Mouse (Mus musculus): ENCODE data around the gene Ccnk.

The Ccnk gene

DNA sequence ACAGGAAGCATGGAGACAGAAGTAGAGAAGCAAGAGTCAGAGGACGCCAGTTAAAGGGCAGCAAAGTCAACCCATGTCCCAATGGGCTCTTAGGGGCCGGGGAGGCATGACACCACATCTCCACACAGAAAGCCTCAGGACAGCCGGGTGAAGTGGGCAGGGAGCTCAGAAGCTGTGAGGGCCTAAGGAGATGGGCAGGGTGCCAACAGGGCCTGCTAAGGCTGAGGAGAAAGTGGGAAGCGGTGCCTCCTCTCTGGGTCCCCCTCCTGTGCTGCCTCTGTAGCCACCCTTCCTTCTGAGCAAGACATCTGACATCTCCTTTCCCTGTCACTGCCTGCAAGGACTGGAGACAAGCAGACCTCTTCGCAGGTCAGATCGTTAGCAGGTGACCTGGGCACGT is 46.4 kb downstream of the Ccnk start:
- DNase-seq, result peak; percentile 53 to 69

DNA sequence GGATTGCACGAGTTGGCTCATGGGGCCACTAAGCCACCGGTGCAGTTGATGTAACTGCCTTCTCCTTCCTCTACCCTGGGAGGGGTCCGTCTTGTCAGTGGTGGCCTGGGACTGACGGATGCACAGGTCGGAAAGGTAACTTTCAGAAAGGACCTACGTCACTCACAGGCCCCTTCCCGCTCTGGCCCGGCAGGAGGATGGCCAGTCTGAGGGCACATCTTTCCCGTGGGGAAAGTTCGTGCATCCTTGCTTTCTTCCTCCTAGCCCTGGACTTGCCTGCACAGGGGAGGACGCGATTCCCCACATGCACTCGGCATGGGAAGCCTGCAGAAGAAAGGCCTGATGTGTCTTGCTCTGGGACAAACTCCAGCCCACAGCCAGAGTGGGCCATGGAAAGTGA is 46.8 kb downstream of the Ccnk start:
- DNase-seq, result no peak

DNA sequence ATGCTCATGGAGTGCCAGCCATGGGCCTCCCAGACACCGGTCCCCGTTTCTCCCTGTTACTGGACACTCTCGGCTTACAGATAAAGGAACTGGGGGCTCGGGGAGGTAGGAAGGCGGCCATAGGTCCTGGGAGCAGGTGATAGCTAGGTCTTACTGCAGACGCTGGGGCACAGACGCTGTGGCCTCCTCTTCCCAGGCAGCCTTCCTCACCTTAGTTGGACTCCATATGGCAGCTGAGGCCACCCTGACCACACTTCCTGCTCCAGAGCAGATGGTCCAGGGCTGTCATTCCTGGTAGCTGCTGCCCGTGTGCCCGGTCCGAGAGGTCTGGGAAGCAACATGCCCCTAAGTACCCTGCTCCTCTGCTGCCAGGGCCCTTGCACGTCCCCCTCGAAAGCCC is 47.6 kb downstream of the Ccnk start:
- no peak for DNase-seq

DNA sequence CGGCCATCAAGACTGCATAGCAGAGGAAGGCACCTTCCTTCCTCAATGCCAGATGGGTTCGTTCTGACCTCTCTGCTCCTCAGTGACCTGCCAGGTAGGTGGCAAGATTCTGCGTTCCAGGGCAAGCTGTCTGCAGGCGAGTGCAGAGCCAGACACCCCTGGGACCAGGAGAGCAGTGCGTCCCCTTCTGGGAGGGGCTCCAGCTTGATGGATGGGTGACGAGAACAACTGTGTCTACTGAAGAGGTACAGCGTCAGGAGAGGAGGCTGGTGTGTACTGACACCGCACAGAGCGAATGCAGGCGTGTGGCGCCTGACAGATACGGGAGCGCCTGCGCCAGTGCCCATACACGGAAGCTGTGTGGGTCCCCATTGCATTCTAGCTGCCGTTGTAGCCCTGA is 48.1 kb downstream of the Ccnk start:
- DNase-seq, result no peak

DNA sequence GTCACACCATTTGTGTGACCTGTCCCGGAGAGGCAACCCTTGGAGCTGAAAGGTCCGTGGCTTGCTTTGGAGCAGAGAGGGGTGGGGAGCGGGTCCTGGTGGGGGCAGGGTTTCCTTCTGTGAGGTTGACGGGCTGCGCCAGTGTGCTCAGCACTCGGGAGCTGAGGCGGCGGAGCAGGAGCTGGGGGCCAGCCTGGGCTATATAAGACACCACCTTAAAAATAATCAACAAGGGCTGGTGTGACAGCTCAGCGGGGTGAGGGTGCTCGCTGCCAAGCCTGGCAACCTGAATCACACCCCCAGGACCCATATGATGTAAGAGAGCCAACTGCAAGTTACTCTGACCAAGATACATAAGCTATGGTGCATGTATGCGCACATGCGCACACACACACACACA is 50.7 kb downstream of the Ccnk start:
- DNase-seq, result no peak

DNA sequence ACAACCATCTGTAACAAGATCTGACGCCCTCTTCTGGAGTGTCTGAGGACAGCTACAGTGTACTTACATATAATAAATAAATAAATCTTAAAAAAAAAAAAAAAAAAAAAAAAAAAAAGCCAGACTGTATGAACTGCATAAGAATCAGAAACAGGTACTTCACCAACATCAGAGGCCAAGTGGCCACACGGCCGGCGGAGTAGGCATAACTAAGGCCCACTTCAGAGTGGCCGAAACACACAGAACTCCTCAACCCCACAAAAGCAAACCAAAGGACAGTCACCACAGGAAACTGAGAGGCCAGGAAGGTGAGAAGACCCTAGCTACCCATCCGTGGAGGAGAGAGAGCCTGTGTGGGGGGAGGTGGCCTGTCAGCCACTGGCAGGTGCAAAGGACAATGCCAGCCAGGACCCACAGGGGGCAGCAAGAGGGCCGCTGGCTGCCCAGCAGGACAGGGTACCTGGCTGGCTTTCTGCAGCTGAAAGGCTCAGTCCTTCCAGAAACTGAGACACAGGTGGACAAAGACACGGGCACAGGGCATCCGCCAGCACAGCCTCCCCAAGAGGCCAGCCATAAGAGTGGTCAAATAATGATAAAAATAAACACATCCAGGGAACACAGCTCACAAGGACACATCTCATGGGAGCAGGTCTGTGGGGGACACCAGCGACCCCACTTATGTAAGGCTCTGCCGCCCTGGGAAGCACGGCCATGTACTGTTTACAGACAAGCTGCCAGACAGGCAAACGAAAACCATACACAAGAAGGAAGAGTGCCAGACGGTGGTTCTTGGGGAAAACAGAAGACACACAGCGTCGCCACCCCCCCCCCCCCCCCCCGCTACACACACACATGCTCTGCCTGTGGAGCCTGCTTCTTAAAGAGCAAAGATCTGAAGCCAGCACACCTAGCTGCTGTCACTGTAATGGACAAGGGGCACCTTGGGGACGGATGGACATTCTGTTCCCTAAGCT is 51.7 kb downstream of the Ccnk start:
- DNase-seq, result peak; percentile 81 to 87

DNA sequence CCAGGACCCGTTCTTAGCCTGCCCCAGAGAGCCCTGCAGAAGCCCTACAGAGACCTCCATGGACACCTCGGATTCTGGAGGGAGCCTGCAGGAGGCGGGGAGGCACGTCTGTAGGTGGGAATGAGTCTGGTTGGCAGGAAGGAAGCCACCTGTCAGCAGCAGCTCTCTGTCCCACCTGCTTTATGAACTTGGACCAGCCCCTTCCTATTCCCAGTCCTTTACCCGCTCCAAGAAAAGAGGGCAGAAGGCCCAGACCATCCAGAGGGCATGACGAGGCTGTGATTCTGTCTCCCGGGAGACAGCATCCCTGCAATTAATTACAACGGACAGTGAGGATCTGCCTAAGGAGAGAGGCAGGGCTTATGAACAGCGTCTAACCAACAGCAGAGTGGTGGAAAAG is 52.5 kb downstream of the Ccnk start:
- DNase-seq, result no peak

DNA sequence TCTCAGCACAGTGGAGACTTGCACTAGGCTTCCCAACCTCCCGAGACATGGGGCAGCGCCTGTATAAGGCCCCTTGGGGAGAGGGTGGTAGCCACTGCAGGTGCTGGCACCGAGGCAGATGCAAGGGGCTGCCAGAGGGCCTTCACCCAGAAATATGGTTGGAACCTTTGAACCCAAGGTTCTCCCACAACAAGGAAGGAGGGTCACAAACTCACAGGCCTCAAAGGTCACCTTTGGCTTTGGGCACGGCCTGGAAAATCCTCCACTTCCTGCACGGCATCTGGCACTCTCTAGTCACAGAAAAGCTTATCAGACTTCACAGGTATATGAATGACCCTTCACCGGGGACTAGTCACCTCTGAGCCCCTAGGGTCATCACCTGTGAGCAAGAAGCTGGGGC is 54.4 kb downstream of the Ccnk start:
- peak in 1 of 2 experiments; percentile 74 for DNase-seq

DNA sequence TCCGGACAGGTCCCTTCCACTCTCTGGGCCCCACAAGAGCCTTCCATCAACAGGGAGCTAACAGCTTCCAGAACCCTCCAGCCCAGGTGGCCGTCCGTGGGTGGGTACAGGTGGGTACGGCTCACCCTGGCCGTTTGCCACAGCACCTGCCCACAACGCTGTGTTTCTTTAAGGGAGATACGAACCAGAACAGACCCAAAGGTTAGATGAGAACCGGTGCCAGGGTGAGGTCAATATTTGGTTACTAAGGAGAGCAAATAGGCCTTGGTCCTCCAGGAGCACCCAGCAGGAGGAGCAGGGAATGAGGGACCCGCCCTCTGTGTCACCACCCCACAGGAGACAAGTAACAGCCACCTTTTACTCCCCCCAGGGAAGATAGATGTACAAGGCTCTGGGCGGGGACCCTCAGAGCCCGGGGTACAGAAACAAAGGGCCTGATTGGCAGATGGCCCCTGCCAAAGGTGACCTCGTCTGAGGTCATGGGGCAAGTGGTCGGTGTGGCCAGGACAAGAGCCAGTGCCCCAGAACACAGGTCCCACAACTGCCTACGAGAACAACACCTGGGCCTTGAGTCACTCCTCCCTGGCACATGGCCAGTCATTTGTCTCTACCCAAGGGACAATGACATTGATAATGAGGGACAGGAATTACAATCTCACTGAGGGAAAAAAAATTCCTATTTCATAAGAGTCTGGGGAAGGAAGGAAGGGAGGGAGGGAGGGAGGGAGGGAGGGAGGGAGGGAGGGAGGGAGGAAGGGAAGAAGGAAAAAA is 55.6 kb downstream of the Ccnk start:
- no peak for DNase-seq

DNA sequence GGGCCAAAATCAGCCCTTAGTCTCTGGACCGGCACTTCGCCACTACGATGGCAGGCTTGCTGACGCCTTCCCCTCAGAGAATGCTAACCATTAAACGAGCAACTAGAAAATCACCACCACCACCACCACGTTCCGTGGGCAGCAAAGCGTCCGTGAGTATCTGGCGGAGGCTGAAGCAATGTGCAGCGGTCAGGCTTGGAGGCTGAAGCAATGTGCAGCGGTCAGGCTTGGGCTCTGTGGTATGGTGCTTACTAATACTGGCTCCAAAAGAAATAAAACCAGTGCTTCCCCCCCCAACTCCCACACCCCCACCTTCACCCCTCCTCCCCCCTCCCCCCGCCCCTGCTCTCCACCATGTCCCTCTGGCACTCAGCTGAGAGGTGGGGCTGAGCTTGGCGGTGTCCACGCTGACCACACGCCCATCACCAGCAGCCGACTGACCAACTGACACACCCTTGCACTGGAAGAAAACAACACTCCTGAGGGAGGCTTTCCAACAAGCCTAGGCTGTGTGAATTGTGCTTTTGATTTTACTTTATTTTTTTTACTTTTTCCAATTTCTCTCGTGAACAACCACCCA is 56.7 kb downstream of the Ccnk start:
- DNase-seq, result peak in 1 of 2 experiments; percentile 71

DNA sequence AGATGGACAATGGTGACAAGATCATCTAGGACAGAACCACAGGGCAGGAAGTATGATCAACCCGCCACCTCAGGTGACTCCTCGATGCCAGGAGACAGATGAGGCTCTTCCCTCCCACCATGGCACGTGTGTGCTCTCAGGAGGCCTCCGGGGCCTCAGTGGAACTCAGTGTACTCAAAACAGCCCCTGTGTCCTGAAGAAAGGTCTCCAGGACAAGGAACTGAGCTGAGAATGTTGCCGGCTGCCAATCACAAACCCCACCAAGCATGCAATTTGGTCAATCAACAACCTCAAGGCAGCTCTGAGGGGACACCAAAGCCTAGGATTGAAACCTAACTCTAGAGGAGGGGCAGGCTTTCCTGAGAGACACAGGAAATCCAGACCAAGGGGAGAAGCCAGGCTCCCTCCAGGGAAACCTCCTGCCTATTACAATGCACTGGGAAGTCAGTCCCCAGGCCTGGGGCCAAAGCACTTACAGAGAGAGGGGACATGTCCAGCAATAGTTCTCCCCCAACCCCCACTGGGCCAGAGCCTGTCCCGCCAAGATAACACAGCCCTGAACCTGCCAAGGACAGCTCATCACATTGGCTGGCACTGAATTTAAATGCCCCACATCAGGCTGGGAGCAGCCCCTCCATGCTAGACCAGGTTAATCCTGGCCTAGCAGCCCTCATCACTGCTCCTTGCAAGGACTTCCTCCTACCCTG is 58.1 kb downstream of the Ccnk start:
- DNase-seq, result peak; percentile 58 to 92

DNA sequence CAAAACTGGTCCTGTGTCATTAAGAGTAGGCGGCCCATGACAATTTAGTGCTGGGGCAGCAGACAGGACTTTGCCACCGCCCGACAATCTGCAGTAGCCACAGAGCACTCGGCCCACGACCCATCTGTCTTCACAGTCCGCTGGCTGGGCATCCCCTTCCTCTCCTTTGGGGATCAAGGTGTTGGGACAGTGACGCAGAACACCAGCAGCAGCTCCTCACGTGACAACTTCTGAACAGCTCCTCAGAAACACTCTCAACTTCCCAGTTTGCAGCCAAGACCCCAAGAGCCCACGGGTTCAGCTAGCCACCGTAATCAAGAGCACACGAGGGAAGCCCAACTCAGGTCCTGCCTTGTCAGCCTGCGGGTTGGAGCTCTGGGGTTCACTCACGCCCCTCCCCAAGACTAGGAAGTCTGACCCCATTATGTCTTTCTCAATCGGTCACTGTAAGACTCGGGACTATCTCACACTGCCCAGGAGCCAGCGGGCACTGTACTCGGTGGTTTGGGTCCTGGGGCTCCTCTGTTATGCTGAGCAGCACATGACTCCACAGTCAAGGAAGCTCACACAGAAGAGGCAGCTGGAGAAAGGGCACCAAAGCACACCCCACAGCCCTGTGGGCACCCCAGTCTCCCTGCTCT is 59.1 kb downstream of the Ccnk start:
- no peak for DNase-seq

DNA sequence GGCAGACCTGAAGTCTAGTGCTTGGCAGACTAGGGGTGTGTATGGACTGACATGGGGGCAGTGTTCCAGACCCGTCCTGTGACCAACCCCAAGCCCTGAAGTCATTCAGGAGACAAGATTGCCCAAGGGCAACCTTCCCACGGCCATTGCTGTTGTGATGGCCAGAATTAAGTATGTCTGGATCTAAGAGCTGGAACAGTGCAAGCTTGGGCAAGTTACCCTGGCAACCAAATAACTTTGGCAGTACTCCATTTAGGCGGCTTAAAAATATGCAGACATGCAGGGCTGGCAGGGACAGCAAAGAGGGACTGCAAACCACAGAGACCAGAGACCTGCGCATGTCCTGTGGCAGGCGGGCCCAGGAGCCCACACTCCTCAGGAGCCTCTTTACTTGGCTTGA is 60.1 kb downstream of the Ccnk start:
- DNase-seq, result peak; percentile 76 to 82

DNA sequence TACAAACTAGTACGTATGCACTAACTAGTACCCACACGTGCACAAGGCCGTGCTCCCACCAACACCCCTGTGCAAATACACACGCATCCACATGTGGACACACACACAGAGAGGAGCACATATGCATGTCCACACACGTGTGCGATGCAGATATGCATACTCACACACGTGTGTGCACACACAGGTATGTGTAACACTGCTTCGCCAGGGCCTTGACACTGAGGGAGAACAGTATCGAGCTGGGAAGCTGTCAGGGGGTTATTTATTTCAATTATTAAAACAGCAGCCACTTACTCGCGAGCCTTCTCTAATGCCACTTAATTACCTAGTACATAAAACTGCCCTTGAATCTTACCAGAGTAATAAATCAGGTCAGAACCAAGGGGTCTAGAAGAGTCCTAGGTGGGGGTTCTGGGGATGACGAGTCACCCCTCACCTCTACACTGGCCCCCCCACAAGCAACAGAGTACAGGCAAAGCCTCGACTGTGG is 61.1 kb downstream of the Ccnk start:
- no peak for DNase-seq

DNA sequence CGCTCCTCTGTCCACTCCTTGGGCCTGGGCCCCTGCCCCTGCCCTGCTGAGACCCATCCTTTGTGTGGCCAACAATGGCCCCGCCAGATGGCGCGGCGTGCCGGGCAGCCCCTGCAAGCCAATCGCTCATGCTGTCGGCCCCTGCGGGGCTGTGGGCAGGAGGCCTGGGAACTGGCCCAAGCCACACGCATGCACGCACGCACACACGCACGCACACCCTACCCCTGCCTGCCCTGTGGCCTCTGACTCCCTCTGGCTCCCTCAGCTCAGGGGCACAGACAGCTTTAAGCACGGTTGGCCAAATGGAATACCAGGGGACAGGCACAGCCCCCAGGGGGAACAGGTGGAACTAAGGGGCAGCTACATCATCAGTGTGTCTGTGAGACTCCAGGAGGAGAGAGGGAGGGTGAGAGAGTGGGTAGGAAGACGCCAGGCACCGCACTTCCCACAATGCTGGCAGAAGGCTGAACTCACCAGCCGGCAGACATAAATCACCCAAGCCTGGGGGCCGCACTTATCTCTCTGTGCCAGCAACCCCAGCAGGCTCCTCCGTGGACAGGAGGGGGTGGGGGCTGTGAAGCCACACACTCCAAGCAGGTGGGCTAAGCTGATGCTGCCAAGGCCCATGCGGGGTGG is 61.7 kb downstream of the Ccnk start:
- DNase-seq, result peak in 1 of 2 experiments; percentile 58

DNA sequence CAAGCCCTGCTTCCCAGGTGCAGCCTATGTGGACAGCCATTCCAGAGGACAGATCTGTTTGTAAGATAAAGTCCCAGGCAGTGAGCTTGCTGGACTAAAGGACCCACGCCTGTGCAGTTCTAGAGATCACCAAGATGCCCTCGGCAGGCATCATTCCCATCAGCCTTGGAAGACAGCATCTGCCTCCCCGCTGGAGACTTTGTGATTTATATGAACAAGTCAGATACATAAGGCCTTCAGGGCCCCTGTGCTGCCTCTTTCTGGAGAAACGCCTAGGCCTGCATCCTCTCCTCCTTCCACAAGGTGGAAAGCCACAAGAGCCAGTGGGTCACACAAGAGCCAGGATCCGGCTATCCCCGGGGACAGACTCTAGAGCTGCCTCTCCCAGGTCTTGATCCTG is 62.2 kb downstream of the Ccnk start:
- no peak for DNase-seq

DNA sequence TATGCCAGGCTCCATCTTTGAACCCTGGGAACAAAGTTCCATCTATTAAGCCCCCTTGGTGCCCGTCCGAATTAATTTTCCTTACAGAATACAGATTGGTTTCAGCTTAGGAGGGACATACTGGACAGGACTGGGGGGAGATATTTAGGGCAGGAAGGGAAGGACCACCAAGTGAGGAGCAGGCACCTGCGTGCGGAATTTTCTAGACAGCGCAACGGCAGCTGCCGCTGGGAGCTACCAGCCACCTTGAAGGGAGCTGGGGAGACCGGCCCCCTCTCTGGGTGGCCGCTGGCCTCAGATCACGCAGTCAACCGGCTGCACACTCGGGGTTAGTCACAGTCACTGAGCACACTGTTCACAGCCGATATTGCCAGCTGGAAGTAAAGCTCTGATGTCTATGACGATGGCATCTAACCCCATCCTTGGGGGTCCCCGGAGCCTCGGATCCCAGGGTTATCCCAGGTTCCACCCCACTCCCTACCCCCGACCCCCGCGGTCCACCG is 62.9 kb downstream of the Ccnk start:
- peak in 1 of 2 experiments; percentile 60 for DNase-seq

DNA sequence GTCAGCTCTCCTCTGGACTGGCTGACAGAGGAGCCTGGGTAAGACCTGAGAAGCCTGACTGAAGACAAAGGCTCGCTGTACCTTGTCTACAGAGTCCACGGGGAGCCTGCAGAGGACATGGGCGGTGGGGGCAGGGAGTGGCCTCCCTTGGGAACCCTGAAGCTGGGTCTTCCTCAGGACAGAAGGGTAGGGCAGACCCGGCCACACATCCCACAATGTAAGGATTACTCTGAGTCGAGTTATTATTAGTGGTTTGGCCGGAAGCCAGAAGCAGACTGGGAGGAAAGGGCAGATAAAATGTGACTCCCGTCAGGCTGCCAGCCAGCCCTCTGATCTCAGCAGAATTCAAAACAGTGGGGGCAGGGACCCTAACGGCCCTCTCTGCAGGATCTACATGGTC is 65.4 kb downstream of the Ccnk start:
- DNase-seq, result peak; percentile 91 to 93

DNA sequence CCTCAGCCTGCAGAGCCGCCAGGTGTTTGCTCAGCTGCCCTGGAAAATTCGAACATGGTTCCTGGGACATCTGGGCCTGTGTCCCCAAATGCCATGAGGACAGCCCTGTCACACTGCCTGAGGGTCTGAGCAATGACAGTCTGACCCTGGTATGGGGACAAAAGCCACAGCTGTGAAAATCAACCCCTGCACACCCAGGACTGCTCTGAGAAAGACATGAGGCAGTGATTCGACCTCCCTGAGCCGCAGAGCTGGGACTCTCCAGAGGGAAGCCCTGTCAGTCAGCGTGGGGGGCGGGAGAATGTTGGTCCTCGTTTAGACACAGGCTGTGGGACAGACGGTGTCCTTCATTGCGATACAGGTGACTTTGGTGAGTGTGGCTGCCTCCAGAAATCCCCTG is 66.2 kb downstream of the Ccnk start:
- no peak for DNase-seq

DNA sequence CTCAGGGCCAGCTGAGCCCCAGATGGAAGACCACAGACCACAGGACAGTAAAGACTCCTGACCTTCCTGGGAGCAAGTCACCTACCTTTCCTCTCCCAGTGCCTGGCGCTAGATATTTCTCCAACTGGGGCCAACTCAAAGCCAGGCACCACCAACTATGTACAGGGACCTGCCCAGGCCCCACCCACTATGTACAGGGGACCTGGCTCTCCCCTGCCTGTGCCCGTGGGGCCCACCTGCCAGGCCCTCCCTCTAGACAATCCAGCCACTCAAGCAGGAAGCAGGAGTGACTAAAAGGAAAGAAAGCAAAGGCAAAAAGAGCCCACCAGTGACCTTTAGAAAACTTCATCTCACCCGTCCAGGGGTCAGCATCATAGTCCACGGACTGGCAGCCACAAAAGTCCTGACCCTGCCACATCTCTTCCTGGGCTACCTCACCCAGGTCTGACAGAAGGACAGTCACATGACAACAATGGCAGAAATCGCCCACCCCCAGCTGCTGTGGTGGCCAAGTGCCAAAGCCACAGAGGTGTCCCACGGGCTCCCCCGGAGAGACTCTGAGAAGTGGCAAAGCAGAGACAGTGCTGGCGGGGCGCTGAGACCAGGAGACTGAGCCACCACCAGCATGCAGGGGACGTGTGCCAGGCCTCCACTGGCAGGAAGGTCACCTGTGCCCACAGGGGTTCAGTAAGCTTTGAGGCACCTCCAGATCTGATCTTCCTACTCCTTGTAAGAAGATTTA is 67.6 kb downstream of the Ccnk start:
- DNase-seq, result peak; percentile 23 to 57

DNA sequence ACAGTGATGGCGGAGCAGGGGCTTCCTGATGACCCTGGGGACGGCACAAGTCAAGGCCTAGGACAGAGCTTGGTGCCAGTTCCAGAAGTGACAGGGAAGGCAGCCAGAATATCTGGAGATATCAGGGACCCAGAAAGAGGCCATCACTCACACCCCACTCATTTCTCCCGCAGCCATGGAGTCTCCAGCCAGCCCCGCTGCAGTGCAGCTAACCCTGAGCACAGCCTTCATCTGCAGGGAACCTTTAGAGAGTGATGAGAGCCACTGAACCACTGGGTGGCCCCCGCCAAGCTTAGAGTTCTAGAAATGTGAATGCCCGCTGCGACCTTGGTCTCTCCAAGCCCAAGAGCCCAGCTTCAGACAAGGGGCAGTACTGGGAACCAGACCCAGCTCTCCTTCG is 69.6 kb downstream of the Ccnk start:
- DNase-seq, result no peak
